Mouse (Mus musculus): ENCODE measurements around the gene Sars.

Sars gene

DNA sequence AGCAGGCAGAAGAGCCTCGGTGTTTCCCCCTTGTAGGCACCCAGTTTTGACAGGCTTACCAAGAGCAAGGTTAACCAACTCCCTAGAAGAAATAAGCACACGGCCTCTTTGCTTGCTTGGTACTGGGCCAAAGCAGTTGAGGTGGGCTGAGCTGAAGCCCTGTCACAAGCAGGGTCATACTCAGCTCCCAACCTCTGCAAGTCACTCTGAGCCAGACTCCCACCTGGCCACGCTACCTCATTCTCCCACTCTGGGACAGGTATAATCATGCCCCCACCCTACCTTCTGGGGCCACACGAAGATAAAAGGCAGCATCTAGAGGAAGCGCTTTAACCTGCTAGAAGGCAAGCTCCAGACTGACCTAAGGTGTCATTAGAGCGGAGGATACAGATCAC, 19.4 kb downstream of the Sars start:
- no peak for ATAC-seq (ENCODE audit: insufficient number of reproducible peaks, low FRiP score, low TSS enrichment)

- ATAC-seq (ENCODE audit: insufficient number of reproducible peaks, low FRiP score, low TSS enrichment): no peak
Measured at GRCm38 (mm10) chr3:108424944-108425623, 19.9 kb downstream of the Sars start.

GRCm38 (mm10) chr3:108423844-108424801, 20.9 kb downstream of the Sars start:
- peak; percentile 73 for ATAC-seq (ENCODE audit: insufficient number of reproducible peaks, low FRiP score, low TSS enrichment)

- no peak for ATAC-seq (ENCODE audit: insufficient number of reproducible peaks, low FRiP score, low TSS enrichment)
Measured at GRCm38 (mm10) chr3:108423006-108423405, 22.0 kb downstream of the Sars start.

DNA sequence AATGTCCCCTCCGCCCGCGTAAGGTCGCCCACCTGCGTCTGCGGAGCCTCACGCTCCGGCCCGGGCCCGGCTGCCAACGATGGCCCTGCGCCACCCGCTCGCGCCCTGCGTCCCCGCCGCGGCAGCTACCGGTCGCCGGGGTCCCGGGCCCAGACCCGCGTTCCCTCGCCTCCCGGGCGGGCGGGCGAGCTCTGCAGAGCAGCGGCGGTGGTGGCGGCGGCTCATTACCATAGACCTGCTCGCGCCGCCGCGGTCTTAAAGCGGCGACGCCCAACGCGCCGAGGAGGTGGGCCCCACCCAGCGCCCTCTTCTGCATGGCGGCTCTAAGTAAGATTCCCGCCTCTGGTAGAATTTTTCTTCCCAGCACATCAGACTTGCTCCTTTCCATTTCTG, 29.2 kb downstream of the Sars start:
- ATAC-seq (ENCODE audit: insufficient number of reproducible peaks, low FRiP score, low TSS enrichment): peak; percentile 66

DNA sequence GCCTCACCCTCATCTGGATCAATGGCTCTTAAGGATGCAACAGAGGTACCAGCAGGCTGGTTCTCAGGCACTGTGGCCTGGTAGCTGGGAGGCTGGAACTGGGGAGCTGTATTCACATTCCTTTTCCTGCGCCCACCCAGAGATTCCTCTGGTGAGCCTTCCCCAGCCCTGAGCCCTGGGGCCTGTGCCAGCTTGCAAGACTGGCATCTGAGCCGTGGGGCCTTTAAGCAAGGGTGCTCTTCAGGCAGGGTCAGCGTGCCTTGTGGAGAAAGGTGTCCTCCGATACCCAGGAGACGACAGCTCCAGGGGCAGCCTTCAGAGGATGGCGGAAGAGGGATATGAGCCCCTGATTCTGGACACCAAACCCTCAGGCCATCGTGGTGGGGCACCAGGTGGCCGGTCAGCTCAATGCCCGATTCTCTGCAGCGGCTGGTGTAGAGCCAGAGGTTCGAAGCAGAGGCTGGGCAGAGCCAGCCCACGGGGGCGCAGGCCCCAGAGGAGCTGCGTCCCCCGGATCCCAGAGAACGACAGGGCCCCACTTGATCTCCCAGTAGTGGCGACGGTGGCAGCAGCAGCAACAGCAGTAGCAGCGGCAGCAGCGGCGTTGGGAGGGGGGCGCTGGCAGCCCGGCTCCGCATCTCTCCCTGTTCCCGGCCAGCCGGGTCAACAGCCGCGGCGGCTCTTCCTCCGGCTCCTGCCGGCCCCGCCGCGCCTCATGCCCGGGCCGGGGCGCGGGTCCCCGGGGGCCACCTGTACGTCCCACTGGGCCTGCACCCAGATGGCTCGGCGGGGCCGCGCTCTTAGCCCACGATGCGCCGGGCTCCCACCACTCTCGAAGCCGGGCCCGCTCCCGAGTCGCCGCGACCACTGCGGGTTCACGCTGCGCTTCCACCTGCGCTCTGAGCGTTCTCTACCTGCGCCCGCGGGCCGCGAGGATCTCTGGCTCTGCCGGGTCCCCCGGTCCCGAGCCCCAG, 29.9 kb downstream of the Sars start, which contains the start of gene Celsr2:
Celsr2 (minus strand) TSS at position 696 of the 974 bp plus-strand sequence.
- peak; percentile 6; the same call in 1 of the 2 replicates for ATAC-seq (ENCODE audit: insufficient number of reproducible peaks, low FRiP score, low TSS enrichment)

DNA sequence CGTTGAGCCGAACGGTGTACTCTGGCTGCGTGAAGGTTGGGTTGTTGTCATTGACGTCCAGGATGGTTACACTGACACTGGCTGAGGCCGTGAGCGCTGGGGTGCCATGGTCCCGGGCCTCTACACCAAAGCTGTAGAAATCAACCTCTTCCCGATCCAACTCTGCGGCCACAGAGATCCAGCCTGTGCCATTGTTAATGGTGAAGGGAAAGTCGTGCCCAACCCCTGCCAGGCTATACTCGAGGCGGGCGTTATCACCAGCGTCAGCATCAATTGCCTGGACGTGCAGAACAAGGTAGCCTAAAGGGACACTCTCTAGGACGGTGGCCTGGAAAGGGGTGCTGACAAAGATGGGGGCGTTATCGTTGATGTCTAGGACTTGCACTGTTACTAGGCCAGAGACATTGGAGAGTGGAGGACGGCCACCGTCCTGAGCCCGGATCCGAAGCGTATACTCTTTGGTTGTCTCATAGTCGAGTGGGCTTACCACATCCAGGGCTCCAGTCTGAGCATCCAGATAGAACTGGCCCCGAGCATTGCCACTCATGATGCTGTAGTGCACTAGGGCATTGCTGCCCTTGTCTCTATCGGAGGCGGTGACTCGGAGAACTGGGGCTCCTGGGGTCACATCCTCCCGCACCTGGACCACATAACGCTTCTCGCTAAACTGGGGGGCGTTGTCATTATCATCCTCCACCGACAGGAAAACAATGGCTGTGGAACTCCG, 31.2 kb downstream of the Sars start:
- no peak for ATAC-seq (ENCODE audit: insufficient number of reproducible peaks, low FRiP score, low TSS enrichment)

DNA sequence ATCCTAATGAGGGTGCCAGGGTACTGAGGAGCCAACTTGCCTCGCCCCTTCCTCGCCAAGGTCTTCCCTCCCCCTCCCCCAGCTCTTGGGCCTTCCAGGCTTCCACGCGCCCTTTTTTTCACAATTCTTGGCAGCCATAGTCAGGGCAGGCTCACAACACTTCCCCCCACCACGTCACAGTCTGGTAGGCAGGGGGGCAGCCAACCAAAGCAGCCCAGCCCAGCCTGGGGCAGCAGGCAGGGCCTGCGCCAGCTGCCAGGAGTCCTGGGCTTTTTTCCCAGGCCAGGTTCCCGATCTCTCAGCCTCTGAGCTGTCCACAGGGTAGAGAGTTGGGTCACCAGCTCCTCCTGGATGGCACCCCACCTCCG, 33.3 kb downstream of the Sars start:
- peak; percentile 53; the same call in 1 of the 2 replicates for ATAC-seq (ENCODE audit: insufficient number of reproducible peaks, low FRiP score, low TSS enrichment)

GRCm38 (mm10) chr3:108411026-108411753, 33.8 kb downstream of the Sars start:
- no peak for ATAC-seq (ENCODE audit: insufficient number of reproducible peaks, low FRiP score, low TSS enrichment)

DNA sequence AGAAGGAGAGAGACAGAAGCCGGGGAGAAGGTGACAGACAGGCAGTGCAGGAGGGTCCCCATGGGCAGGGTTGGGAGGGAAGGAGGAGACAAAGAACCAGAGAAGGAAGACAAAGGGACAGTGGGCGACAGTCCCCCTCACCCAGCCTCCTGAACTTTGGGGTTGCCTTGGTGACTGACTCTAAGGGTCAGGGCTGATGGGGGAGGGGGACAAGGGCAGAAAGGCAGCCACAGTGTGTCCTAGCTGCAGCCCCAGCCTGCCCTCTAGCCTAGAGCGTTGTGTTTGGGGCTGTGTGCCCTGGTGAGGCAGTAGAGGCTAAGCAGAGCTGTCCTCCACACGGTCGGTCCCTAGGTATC, 34.7 kb downstream of the Sars start:
- no peak for ATAC-seq (ENCODE audit: insufficient number of reproducible peaks, low FRiP score, low TSS enrichment)

DNA sequence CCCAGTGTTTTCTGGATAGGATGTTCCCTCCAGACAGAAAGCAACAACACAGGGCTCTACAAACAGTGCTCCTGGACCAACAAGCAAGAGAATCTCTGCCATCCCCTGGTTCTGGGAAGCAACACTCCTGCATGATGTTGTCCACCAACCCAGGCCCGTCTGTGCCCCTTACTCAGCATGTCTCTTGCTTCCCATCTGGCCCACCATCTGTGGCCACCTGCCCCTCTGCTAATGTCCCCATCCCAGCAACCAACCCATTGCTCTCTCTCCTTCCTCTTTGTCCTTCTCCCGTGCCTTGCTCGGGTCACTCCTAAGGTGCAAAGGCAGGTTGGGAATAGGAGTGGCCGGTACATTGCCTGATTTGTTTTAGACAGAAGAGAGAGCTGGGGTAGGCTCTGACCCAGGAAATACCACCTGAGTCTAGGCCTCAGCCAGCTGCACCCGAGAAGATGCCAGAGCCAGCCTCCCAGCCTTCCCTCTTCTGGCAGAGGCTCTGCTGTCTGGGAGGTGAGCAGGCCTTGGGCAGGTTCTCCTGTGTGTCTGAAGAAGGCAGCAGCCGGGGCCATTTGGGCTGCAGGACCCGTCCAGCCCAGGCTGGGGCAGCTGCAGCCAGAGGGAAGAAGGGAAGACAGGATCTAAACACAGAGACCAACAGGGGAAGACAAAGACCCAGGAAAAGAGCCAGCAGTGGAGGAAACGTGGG, 35.2 kb downstream of the Sars start:
- ATAC-seq (ENCODE audit: insufficient number of reproducible peaks, low FRiP score, low TSS enrichment): no peak

DNA sequence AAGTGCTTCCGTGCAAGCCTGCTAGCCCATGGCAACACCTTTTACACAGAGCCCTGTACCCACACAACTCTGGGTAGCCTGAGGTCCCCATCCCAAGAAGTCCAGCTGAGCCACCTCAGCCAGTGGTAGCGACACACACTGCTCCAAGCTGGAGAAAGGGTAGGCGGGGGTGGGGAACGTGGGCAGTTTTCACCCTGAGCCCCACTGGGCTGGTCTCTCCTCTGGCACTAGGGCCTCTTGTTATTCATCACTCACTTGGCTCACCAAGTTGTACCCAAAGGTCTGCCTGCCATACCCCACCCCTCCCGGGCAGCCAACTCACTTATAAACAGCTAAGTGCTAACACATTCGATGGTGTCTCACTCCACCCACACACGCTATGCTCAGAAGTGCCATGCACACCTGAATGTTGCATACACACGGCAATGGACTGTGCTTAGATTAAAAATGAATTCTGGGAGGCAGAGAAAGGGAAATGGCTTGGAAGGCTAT, 36.4 kb downstream of the Sars start:
- no peak for ATAC-seq (ENCODE audit: insufficient number of reproducible peaks, low FRiP score, low TSS enrichment)

GRCm38 (mm10) chr3:108406306-108406885, 38.6 kb downstream of the Sars start:
- no peak for ATAC-seq (ENCODE audit: insufficient number of reproducible peaks, low FRiP score, low TSS enrichment)

GRCm38 (mm10) chr3:108405536-108406305, 39.3 kb downstream of the Sars start:
- ATAC-seq (ENCODE audit: insufficient number of reproducible peaks, low FRiP score, low TSS enrichment): no peak

GRCm38 (mm10) chr3:108402528-108402920, 42.5 kb downstream of the Sars start:
- ATAC-seq (ENCODE audit: insufficient number of reproducible peaks, low FRiP score, low TSS enrichment): no peak

- ATAC-seq (ENCODE audit: insufficient number of reproducible peaks, low FRiP score, low TSS enrichment): peak; percentile 84
Measured at GRCm38 (mm10) chr3:108401692-108402527, 43.1 kb downstream of the Sars start.
